Mouse (Mus musculus) olfactory bulb, adult 2 months (tissue): Measurements from ENCODE around the gene Rpgrip1.

Experiments used
- CTCF ChIP-seq: fragments of 200-500 bp; IDR thresholded peaks from 2 replicates; pipeline ENCODE4 v1.5.1; 2012; ENCODE audit warnings: low read depth, mild to moderate bottlenecking, low read length, moderate library complexity; ENCODE audit not compliant: insufficient read depth
- POLR2A ChIP-seq: fragments of 200-500 bp; IDR thresholded peaks from 2 replicates; pipeline ENCODE4 v1.6.1; 2012; ENCODE audit warnings: mild to moderate bottlenecking, low read depth, low read length, moderate library complexity; ENCODE audit not compliant: insufficient read depth

DNA sequence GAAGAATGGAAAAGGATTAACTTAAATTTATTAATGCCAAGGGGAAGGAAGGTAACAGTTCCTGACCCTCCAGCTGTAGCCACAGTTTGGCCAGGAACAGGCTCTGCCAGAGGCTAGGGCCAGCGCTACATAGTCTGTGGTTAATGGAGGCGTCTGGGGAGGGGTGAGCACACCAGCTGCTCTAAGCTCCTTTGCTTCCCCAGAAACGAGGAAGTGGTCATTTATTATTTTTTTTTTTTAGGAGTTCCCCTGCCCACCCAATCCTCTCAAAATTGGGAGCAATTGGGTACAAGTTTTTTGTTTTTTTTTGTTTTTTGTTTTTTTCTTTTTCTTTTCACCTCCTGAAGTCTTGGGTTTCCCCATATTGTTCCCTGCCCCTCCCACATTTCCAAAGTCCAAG lies 87.6 kb downstream of the Rpgrip1 start:
- TF ChIP-seq CTCF, result no peak
- no peak for TF ChIP-seq POLR2A
